Mouse (Mus musculus) lung, embryonic 15.5 days (tissue): Measurements from ENCODE around the gene Nlrp10. TPM values are rescaled to one million over a fixed set of nuclear protein-coding genes. Genes with fewer than 3 reads are reported as not detected.

Experiments
- ATAC-seq: fragments of 200-750 bp; cut with Nextera tagmentation; 2 replicates; pipeline ENCODE4 v1.8.0; 2017; ENCODE audit warnings: moderate number of reproducible peaks, borderline replicate concordance; ENCODE audit not compliant: low FRiP score, low TSS enrichment; ENCODE audit errors: extremely low read depth
- H3K27ac ChIP-seq: fragments of 300-500 bp; sonication (generic); 2 replicates; pipeline ENCODE4 v1.5.1; 2015; ENCODE audit warnings: moderate library complexity, mild to moderate bottlenecking, inconsistent platforms
- H3K27me3 ChIP-seq: fragments of 300-500 bp; sonication (generic); 2 replicates; pipeline ENCODE4 v1.6.1; 2015; ENCODE audit warnings: inconsistent platforms
- H3K36me3 ChIP-seq: fragments of 300-500 bp; sonication (generic); 2 replicates; pipeline ENCODE4 v1.6.1; 2015; ENCODE audit warnings: inconsistent platforms
- H3K4me1 ChIP-seq: fragments of 300-500 bp; sonication (generic); 2 replicates; pipeline ENCODE4 v1.6.1; 2015; ENCODE audit warnings: inconsistent platforms
- H3K4me2 ChIP-seq: fragments of 300-500 bp; sonication (generic); 2 replicates; pipeline ENCODE4 v1.6.1; 2015; ENCODE audit warnings: inconsistent platforms, mild to moderate bottlenecking, moderate library complexity
- H3K4me3 ChIP-seq: fragments of 300-500 bp; sonication (generic); 2 replicates; pipeline ENCODE4 v1.5.1; 2015; ENCODE audit warnings: mild to moderate bottlenecking, inconsistent platforms
- H3K9ac ChIP-seq: fragments of 300-500 bp; sonication (generic); 2 replicates; pipeline ENCODE4 v1.6.1; 2015; ENCODE audit warnings: inconsistent platforms
- H3K9me3 ChIP-seq: fragments of 300-500 bp; sonication (generic); 2 replicates; pipeline ENCODE4 v1.6.1; 2016; ENCODE audit warnings: inconsistent platforms
- WGBS: fragments of 180-500 bp; shearing (Covaris S2); methylation state at CpG from one replicate; pipeline ENCODE4 v1.1.7; 2015; 5-methylcytosine and 5-hydroxymethylcytosine counted together
- polyA plus RNA-seq: library from polyadenylated mRNA; unstranded; fragments of >200 nt; fragmentation: Nextera tagmentation; extraction: Ambion mirVana; gene quantifications from 2 replicates; pipeline ENCODE4 v1.2.1, GENCODE M21; 2015

Nlrp10 gene
- polyA plus RNA-seq, 1 experiment from 2014 or later = 1.00 TPM

- Histone ChIP-seq H3K36me3 (no peaks in the 10 kb centered on the region), H3K27ac (no peak within 1 kb of the TSS), H3K9ac (no peak within 1 kb of the TSS), H3K27me3 (no peaks in the 10 kb centered on the region), H3K9me3 (no peaks in the 10 kb centered on the region), H3K4me1 (no peaks in the 10 kb centered on the region), H3K4me2 (no peak within 1 kb of the TSS), H3K4me3 (no peak within 1 kb of the TSS)
- 60% methylated on average over 2 of the region's 2 CpGs for WGBS
- ATAC-seq = no peak
These were observed 57.7 kb downstream of the Nlrp10 start, which contains the start of gene Olfr517 for GRCm38 (mm10) chr7:108872279-108872678. TSS of gene Olfr517 (minus strand) at chr7:108872379.

Other genes starting within 250 kb of the Nlrp10 start
- not detected in 2 replicates for gene Olfr512, start 216.9 kb downstream of the Nlrp10 start, polyA plus RNA-seq
- gene Olfr513, start 179.2 kb downstream of the Nlrp10 start, polyA plus RNA-seq = not detected in 2 replicates
- not detected in 2 replicates for gene Olfr514, start 104.2 kb downstream of the Nlrp10 start, polyA plus RNA-seq
- gene Olfr516, start 79.6 kb downstream of the Nlrp10 start, polyA plus RNA-seq = not detected in 2 replicates
- gene Olfr517, start 57.8 kb downstream of the Nlrp10 start, polyA plus RNA-seq = not detected in 2 replicates
- not detected in 2 replicates for gene Olfr518, start 45.2 kb downstream of the Nlrp10 start, polyA plus RNA-seq
- gene Olfr519, start 35.8 kb downstream of the Nlrp10 start, polyA plus RNA-seq = not detected in 2 replicates
- gene Eif3f, start 4.2 kb upstream of the Nlrp10 start, polyA plus RNA-seq = 86.6 and 87.6 TPM in 2 replicates
- 1.5 and 1.8 TPM in 2 replicates for gene Tub, start 20.2 kb upstream of the Nlrp10 start, polyA plus RNA-seq
- gene Ric3, start 153.2 kb upstream of the Nlrp10 start, polyA plus RNA-seq = 1.1 and 1.2 TPM in 2 replicates
- 13.8 and 14.5 TPM in 2 replicates for gene Lmo1, start 245.0 kb upstream of the Nlrp10 start, polyA plus RNA-seq